Mouse (Mus musculus): ENCODE measurements around the gene Dock9. TPM values are rescaled to one million over a fixed set of nuclear protein-coding genes. Genes with fewer than 3 reads are reported as not detected.

Dock9 gene
- total RNA-seq (2023) = 1 to 10 TPM; 2.1 to 4.5 TPM

DNA sequence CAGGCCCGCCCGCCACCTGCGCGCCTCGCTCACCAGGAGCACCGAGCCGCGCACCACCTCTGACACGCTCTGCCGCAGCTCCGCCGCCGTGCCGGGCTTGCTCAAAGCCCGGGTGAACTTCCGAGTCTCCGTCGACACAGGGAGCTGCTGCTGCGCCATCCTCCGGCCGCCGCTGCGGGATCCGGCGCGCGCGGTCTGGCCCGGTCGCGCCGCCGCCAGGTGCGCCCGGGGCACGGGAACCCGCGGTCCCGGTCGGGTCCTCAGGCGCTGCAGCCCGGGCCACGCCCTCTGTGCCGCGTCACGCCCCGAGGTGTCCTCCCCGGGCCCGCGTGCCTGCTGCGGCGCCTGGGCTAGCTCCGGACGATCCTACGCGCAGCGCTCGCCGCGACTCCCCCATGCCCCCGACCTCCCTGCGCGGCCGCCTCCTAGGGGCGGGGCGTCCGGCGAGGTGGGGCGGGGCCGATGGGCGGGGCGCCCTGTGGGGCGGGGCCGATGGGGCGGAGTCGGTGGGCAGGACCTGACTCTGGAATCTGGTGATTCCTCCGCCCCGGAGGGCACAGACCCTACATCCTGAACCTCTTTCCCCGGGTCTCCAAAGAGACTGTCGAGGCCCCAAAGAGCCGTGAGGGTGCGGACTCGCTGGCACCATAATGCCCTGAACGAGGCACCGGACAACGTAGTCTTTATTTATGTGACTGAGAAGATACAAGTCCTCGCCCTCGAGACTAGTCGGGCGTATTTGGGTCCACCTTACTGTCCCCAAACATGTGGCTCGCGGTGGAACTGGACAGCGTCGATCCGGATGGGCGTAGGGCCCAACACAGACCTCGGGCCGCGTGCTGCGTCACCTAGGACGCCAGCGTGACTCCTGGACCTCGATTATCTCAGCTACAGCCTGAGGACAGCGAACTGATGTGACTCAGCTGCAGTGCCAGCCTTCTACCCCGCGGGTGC is at the start of gene Dock9:
Gene Dock9, minus strand, starts transcription at position 381 of the 954 bp plus-strand sequence.

DNA sequence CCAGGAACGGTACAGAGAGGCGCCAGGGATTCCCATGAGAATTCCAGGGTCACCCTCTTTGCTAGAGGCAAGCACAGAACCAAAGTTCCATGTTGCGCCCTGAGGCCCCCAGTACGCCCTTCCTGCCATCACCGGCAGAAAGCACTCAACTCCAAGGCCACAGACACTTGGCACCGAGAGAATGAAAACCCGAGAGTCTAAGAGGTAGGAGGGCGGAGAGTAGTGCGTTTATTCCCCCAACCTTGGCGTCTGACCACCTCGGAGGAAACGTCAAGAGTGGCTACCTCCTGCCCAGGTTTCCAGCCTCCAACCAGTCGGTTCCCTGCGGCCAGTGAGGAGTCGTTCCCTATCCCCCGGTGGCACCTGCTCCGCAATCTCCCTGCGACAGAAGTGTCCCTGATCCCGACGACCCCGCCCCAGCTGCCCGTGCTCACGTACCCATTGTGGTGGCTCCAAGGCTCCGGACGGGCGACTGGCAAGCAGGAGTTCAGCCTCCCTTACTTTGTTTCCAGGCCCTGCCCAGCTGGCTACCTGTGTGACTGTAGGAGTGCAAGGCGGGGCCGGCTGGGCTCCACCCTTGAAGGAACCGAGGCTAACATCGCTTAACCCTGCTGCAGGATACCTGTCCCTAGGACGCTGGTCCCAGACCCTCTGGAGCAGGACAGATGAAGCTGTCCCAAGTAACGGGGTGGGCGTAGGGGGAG is 292.7 kb downstream of the Dock9 start, which contains the start of gene Slc15a1:
Gene Slc15a1, minus strand, starts transcription at position 472 of the 704 bp plus-strand sequence.

Other genes starting within 250 kb of the Dock9 start
- gene Ubac2, start 80.8 kb upstream of the Dock9 start, total RNA-seq (2023) = 10 to 100 TPM; 21.7 to 29.8 TPM
- 1 to 10 TPM; 3.4 to 5.3 TPM for gene Gpr18, start 117.9 kb upstream of the Dock9 start, total RNA-seq (2023)
- 10 to 100 TPM in 1 of 2 experiments, 1 to 10 TPM in 1; 8.7 to 12.4 TPM for gene Gpr183, start 167.4 kb upstream of the Dock9 start, total RNA-seq (2023)
- gene Timm8a2, start 236.8 kb upstream of the Dock9 start, total RNA-seq (2023) = not detected

Data from neutrophil, adult 59 days (primary cell).